Mouse (Mus musculus) T-helper 2 cell (primary cell): ENCODE measurements around the gene Rmnd5b.

Source experiments
- in situ Hi-C: fragments of 300-600 bp; cut with MboI, MseI; formaldehyde crosslinking; loops from one replicate; pipeline ENCODE4 v1.15.1; 2025; ENCODE audit warnings: high pct_unique_total_duplicates

The Rmnd5b gene

DNA sequence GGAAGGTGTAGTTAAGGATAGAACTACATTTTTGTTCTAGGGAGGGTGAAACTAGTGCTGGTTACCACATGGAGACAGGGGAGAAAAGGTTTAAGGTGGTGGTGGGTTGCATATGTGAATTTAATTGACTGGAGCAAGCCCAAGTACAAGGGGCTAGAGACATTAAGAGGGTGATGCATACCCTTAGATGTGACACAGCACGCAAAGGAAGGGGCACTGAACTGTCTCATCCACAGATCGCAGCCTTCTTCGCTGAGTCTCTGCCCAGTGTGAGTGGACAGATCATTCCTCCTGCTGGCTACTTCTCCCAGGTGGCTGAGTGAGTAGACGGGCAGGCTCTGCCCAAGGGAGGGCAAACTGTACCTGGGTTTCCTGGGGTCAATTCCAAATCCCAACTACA, 42.3 kb downstream of the Rmnd5b start:
- in situ Hi-C loops, result loop anchor here (25.0 kb wide), 2 partner anchors 1156 to 1694 kb away; partner anchors contain the start of gene Rufy1

DNA sequence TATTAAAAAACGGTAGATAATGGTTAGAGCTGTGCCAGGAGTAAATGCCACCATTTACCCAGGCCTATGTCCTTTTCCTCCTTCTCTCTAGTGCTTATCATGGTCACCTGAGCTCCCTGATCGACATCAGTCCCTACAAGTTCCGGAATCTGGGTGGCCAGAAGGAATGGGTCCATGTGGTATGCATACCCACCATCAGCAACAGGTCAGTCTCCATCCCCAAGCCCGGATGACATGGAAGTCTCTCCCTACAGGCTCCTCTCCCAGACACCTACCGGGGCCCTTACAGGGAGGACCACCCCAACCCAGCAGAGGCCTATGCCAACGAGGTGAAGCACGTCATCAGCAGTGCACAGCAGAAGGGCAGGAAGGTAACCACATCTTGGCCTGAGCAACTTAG, 43.8 kb downstream of the Rmnd5b start:
- in situ Hi-C loops, result loop anchor here (25.0 kb wide), 2 partner anchors 1155 to 1695 kb away; partner anchors contain the start of gene Rufy1

DNA sequence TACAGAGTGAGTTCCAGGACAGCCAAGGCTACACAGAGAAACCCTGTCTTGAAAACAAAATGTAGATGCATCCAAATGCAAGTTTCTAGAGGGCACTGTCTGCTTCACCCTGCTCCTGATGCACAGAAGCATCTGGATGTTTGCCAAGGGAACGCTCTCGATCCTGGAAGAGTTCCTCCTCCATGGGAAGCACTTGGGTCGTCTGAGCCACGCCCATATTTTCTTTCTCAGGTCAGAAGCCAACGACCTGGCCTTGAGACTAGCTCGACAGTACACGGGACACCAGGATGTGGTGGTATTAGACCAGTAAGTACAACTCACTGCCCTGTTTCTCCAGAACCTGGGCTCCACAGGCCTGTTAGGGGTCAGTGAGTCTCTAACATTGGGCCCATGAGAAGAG, 44.5 kb downstream of the Rmnd5b start:
- in situ Hi-C loops, result loop anchor here (25.0 kb wide), 2 partner anchors 1154 to 1696 kb away; partner anchors contain the start of gene Rufy1

DNA sequence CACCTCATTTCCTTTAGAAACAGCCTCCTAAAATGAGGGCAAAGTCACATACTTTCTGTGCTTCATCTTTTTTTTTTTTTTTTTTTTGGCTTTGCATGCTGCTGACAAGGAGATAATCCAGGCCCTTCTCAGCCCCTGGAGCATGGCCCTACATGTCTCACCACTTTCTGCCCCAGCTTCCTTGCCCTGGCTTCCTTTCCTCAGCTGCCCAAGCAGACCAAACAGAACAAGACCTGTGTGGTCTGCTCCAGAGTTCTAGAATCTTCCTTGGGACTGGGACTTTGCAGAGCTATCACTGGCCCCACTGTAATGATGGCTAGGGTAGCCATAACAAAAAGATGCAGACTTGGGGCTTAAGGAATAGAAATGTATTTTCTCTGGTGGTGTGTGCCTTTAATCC, 45.7 kb downstream of the Rmnd5b start:
- in situ Hi-C loops, result loop anchor here (25.0 kb wide), 2 partner anchors 1153 to 1697 kb away; partner anchors contain the start of gene Rufy1

GRCm38 (mm10) chr11:51588833-51589232, 46.9 kb downstream of the Rmnd5b start:
- in situ Hi-C loops, result loop anchor here (10.0 to 25.0 kb wide), 3 partner anchors 1152 to 1698 kb away; partner anchors contain the start of genes Canx and Rufy1

DNA sequence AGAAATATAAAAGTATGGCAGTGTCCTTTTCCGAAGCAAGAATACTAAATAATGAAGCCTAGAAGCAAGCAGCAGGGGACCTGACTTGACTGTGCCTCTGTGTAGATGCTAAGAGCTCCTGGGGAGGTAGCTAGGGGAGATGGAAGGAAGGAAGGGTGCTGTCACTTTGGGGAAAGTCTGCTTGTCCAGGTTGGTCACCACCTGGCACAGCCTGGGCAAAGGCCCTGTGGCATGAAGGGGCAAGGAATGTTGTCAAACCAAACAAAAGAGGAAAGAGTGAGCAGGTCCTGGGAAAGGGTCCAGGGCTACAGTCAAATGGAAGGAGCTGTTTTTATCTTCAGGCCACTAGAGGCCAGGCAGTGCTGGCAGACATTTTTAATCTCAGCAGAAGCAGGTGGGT, 48.6 kb downstream of the Rmnd5b start:
- in situ Hi-C loops, result loop anchor here (10.0 to 25.0 kb wide), 3 partner anchors 1150 to 1700 kb away; partner anchors contain the start of genes Canx and Rufy1

- in situ Hi-C loops, result loop anchor here (10.0 to 25.0 kb wide), 3 partner anchors 1149 to 1701 kb away; partner anchors contain the start of genes Canx and Rufy1
These were observed 49.3 kb downstream of the Rmnd5b start for GRCm38 (mm10) chr11:51586411-51586810.

DNA sequence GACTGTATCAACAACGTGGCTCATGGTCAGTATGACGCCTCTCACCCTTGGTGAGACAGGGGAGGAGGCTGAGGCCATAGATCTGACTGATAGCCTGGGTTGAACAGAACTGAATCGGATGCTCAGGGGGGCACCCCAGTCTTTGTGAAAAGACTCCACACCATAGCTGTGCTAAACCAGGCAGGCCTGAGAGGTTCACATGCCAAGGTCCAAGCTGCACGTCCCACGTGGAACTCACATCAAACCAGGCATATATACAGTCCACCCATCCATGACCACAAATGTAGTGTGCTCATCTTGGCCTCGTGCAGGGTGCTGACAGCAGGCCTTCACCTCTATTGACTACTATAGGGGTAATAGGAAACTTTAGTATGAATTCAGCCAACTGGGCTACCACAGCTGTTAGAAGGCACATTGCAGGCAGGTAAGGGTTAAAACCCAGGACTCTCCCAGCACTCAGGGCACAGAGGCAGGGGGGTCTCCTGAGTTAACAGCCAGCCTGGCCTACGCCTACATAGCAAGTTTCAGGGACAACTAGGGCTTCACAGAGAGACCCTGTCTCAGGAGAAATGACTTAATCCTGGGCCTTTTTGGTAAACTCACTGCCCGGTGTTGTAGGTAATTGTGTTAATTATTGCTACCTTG, 50.0 kb downstream of the Rmnd5b start:
- in situ Hi-C loops, result loop anchor here (10.0 to 25.0 kb wide), 3 partner anchors 1148 to 1702 kb away; partner anchors contain the start of genes Canx and Rufy1

DNA sequence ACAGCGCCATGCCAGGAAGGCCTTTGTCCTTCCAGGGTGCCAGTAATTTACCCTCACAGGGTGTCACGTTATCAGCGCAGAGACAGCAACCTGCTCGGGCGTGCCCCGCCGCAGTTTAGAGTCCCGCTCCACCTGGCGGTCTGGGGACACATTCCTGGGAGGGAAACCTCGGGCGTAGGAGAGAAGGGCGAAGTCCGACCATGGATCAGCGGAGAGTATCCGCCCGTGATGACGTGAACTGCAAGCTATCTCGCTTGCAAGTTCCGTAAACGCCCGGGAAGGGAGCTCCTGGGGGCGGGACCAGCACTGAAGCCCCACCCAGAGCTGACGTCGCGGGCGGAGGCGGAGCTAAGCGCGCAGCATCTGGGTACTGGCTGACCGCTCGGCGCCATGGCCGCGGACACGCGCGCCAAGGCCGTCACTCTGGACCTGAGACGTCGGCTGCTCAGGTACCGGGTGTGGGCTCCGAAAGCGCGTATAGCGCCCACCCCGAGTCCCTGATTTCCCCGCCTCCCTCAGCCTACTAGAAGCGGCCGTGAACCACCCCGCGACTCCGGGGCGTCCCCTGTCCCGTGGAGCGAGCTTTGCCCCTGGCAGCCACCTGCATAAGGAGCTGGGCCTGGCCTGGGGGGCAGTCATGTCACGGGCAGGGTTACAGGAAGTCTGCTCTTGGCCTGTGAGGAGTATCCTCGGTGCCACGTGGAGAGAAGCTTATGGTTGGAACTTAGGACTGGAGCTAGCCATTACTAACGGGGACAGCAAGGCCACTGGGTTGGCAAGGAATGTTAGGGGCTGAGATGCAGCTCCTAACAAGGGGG, 51.1 kb downstream of the Rmnd5b start, which contains the start of gene Phykpl:
TSS of gene Phykpl (plus strand) at position 327 of the 818 bp plus-strand sequence.
- in situ Hi-C loops, result loop anchor here (10.0 to 25.0 kb wide), 3 partner anchors 1147 to 1703 kb away; partner anchors contain the start of genes Canx and Rufy1

DNA sequence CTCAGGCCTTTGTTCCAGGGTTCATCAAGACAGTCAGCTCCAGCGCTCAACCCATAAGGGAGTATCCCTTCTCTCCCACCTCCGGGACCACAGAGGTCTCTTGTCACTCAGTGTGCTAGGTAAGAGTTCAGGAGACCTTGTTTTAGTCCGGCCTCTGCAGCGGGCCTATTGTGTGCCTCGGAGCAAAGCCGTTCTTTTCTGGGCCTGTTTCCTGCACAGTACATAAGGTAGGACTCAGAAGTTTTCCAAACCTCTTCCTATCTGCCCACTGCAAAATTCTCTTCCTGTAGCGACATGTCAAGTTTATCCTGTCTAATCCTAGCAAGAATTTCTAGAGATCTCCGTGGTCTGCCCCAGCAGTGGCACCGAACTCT, 51.7 kb downstream of the Rmnd5b start:
- in situ Hi-C loops, result loop anchor here (10.0 to 25.0 kb wide), 3 partner anchors 1147 to 1703 kb away; partner anchors contain the start of genes Canx and Rufy1

- in situ Hi-C loops, result loop anchor here (10.0 to 25.0 kb wide), 3 partner anchors 1145 to 1705 kb away; partner anchors contain the start of genes Canx and Rufy1
These were observed 53.0 kb downstream of the Rmnd5b start for GRCm38 (mm10) chr11:51582713-51583112.

- in situ Hi-C loops, result loop anchor here (25.0 kb wide), 2 partner anchors 1142 to 1708 kb away; partner anchors contain the start of gene Rufy1
These were observed 56.7 kb downstream of the Rmnd5b start for GRCm38 (mm10) chr11:51579024-51579423.

DNA sequence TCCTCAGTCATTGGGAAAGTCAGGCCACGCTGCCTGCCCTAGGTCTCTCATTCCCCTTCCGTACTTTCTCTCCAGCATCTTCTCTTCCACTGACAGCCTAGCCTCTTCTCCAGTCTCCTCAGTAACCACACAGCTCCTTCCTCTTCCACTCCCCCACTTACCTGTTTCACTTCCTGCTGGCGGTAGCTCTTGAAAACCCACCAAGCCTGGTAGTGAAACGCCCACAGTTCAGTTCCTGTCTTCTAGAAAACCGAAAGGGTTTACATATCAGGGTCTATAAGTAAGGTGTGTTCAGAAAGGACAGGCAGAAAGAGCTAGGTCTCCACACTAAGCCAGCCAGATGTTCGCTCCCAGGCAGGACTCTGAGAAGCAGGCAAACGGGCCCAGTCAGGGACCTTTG, 58.1 kb downstream of the Rmnd5b start:
- in situ Hi-C loops, result loop anchor here (25.0 kb wide), 2 partner anchors 1140 to 1710 kb away; partner anchors contain the start of gene Rufy1

- in situ Hi-C loops, result loop anchor here (25.0 kb wide), 2 partner anchors 1139 to 1711 kb away; partner anchors contain the start of gene Rufy1
These were observed 59.2 kb downstream of the Rmnd5b start for GRCm38 (mm10) chr11:51576454-51576853.
